Mouse (Mus musculus): ENCODE measurements at regions not wholly inside any gene's neighbourhood (a gene's known extent, or its start where the extent isn't known, plus 50 kb on each side); places are given as distances from the start of the nearest gene placed in this dataset.

DNA sequence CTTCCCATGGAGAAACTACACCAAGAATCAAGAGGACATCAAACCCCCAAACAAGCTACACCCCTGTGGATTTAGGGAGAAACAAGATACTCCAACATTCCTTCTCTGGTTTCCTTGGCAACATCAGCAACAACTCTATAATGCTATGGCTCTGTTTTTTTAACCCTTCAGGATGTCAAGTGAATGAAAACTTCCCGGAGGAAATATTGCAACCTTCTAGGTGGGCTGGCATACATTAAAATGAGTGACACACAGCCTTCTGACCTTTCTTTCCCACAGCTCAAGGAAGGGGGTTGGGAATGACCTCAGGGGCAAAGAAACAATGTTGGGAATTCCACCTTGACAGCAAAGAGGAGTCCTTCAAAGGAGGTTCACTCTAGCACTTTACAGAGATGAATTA is 532.0 kb downstream of the Nyap2 start:
- TF ChIP-seq CTCF (IDR thresholded peaks at IDR 0.05; ENCODE audit: insufficient read depth, low read length): no peak
- TF ChIP-seq POLR2A (IDR thresholded peaks at IDR 0.05; ENCODE audit: borderline replicate concordance, extremely low read depth, low read depth, low read length): no peak
